Mouse (Mus musculus) C2C12 (cell line): ENCODE data around the gene Syngr3. TPM values are rescaled to one million over a fixed set of nuclear protein-coding genes. Genes with fewer than 3 reads are reported as not detected.

Source experiments
- H3K27me3 ChIP-seq: one replicate; pipeline ENCODE4 v1.6.1; 2011; ENCODE audit not compliant: control insufficient read depth, insufficient read depth, insufficient read length
- H3K36me3 ChIP-seq: one replicate; pipeline ENCODE4 v1.6.1; 2011; ENCODE audit not compliant: control insufficient read depth, insufficient read depth
- H3K4me3 ChIP-seq: one replicate; pipeline ENCODE4 v1.5.1; 2011; ENCODE audit warnings: mild to moderate bottlenecking, control low read depth; ENCODE audit not compliant: poor library complexity, insufficient read depth, severe bottlenecking
- H3K79me2 ChIP-seq: one replicate; pipeline ENCODE4 v1.6.1; 2011; ENCODE audit not compliant: control insufficient read depth, insufficient read depth
- H3K79me3 ChIP-seq: one replicate; pipeline ENCODE4 v1.6.1; 2011; ENCODE audit warnings: low read depth, control low read depth
- H3ac ChIP-seq: one replicate; pipeline ENCODE3; 2011; ENCODE audit warnings: low read depth; ENCODE audit not compliant: control insufficient read depth, insufficient read length
- CEBPB ChIP-seq: IDR thresholded peaks from one replicate; pipeline ENCODE4 v1.6.1; 2011; ENCODE audit warnings: low read depth, mild to moderate bottlenecking, control low read depth, moderate library complexity
- CTCF ChIP-seq: IDR thresholded peaks from one replicate; pipeline ENCODE4 v1.5.1; 2011; ENCODE audit not compliant: control insufficient read depth, insufficient read depth, insufficient read length
- FOSL1 ChIP-seq: IDR thresholded peaks from one replicate; pipeline ENCODE4 v1.8.0; 2011; ENCODE audit warnings: mild to moderate bottlenecking, low read length; ENCODE audit not compliant: poor library complexity, insufficient read depth, severe bottlenecking
- MAX ChIP-seq: IDR thresholded peaks from one replicate; pipeline ENCODE4 v1.6.1; 2011; ENCODE audit warnings: mild to moderate bottlenecking, control low read depth
- MYOD1 ChIP-seq: IDR thresholded peaks from one replicate; pipeline ENCODE4 v1.6.1; 2011; ENCODE audit warnings: low read depth; ENCODE audit not compliant: control insufficient read depth, insufficient read length
- MYOG ChIP-seq: IDR thresholded peaks from one replicate; pipeline ENCODE4 v1.6.1; 2011; ENCODE audit not compliant: control insufficient read depth, insufficient read length; ENCODE audit errors: extremely low read depth
- USF1 ChIP-seq: IDR thresholded peaks from one replicate; pipeline ENCODE4 v1.6.1; 2011; ENCODE audit warnings: low read depth, mild to moderate bottlenecking, control low read depth, moderate library complexity
- polyA plus RNA-seq: library from polyadenylated mRNA; unstranded; fragments of >200 nt; fragmentation: generic; extraction: Trizol; gene quantifications from one replicate; pipeline ENCODE4 v1.2.1, GENCODE M21; 2012; ENCODE audit warnings: missing spikeins

Syngr3 gene
- polyA plus RNA-seq, 1 experiment = 0.61 TPM

GRCm38 (mm10) chr17:24705821-24706220, 16.1 kb upstream of the Syngr3 start:
- peaks cover 19% of the 10 kb centered on the region for H3K79me3 ChIP-seq
- no peak overlapping the region for H3K4me3 ChIP-seq
- peaks cover 25% of the 10 kb centered on the region for H3K79me2 ChIP-seq
- no peaks in the 10 kb centered on the region for H3K27me3 ChIP-seq
- H3K36me3 ChIP-seq = peaks cover 40% of the 10 kb centered on the region
- H3ac ChIP-seq = peak overlapping the region; percentile 53
- TF ChIP-seq MAX (no peak), CEBPB (no peak), FOSL1 (no peak), USF1 (no peak), MYOD1 (no peak), CTCF (no peak), MYOG (no peak)

- Histone ChIP-seq H3K36me3 (peaks cover 49% of the 10 kb centered on the region), H3K79me3 (peaks cover 9% of the 10 kb centered on the region), H3ac (no peak overlapping the region), H3K79me2 (peaks cover 12% of the 10 kb centered on the region), H3K27me3 (no peaks in the 10 kb centered on the region), H3K4me3 (no peak overlapping the region)
- TF ChIP-seq CEBPB (no peak), MYOG (no peak), CTCF (no peak), FOSL1 (no peak), USF1 (no peak), MYOD1 (no peak), MAX (no peak)
Observed at GRCm38 (mm10) chr17:24701251-24701650, 11.5 kb upstream of the Syngr3 start.

DNA sequence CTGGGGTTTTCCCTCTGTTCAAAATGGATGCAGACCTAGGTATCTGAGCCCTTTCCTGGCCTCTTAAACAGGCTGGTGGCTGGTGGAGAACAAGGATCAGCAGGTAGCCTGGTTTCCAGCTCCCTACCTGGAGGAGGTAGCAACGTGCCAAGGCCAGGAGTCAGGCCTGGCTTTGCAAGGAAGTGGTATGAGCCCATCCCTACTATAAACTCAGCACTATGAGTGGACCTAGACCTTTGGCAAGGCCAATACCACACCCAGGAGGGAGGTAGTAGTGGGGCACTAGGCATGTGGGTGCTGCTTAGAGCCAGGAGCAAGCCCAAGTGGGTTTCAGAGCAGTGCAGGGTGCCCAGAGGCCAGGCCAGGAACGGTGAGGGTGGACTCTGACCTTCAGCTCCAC, 9.7 kb upstream of the Syngr3 start:
- H3K79me2 ChIP-seq = peaks cover 13% of the 10 kb centered on the region
- peaks cover 38% of the 10 kb centered on the region for H3K36me3 ChIP-seq
- H3ac ChIP-seq = no peak overlapping the region
- TF ChIP-seq MYOG (no peak), CTCF (no peak), FOSL1 (no peak), MAX (no peak), USF1 (no peak), CEBPB (no peak), MYOD1 (no peak)
- H3K79me3 ChIP-seq = peaks cover under 1% of the 10 kb centered on the region
- no peaks in the 10 kb centered on the region for H3K27me3 ChIP-seq
- no peak overlapping the region for H3K4me3 ChIP-seq

GRCm38 (mm10) chr17:24698715-24699114, 9.0 kb upstream of the Syngr3 start:
- Histone ChIP-seq H3K79me3 (peaks cover 1% of the 10 kb centered on the region), H3ac (no peak overlapping the region), H3K27me3 (no peaks in the 10 kb centered on the region), H3K79me2 (peaks cover 16% of the 10 kb centered on the region), H3K36me3 (peaks cover 31% of the 10 kb centered on the region), H3K4me3 (no peak overlapping the region)
- TF ChIP-seq CEBPB (no peak), CTCF (no peak), USF1 (no peak), MYOG (no peak), MAX (no peak), MYOD1 (no peak), FOSL1 (no peak)

GRCm38 (mm10) chr17:24697985-24698384, 8.2 kb upstream of the Syngr3 start:
- Histone ChIP-seq H3K4me3 (no peak overlapping the region), H3K79me2 (peaks cover 16% of the 10 kb centered on the region)
- TF ChIP-seq MYOG (no peak), MYOD1 (no peak), CEBPB (no peak), FOSL1 (no peak), MAX (no peak), USF1 (no peak), CTCF (no peak)

More at GRCm38 (mm10) chr17:24697985-24698384, 8.2 kb upstream of the Syngr3 start:
- peaks cover 1% of the 10 kb centered on the region for H3K79me3 ChIP-seq
- peaks cover 32% of the 10 kb centered on the region for H3K36me3 ChIP-seq
- H3ac ChIP-seq = no peak overlapping the region
- no peaks in the 10 kb centered on the region for H3K27me3 ChIP-seq
